Mouse (Mus musculus): ENCODE data around the gene Slbp.

DNA sequence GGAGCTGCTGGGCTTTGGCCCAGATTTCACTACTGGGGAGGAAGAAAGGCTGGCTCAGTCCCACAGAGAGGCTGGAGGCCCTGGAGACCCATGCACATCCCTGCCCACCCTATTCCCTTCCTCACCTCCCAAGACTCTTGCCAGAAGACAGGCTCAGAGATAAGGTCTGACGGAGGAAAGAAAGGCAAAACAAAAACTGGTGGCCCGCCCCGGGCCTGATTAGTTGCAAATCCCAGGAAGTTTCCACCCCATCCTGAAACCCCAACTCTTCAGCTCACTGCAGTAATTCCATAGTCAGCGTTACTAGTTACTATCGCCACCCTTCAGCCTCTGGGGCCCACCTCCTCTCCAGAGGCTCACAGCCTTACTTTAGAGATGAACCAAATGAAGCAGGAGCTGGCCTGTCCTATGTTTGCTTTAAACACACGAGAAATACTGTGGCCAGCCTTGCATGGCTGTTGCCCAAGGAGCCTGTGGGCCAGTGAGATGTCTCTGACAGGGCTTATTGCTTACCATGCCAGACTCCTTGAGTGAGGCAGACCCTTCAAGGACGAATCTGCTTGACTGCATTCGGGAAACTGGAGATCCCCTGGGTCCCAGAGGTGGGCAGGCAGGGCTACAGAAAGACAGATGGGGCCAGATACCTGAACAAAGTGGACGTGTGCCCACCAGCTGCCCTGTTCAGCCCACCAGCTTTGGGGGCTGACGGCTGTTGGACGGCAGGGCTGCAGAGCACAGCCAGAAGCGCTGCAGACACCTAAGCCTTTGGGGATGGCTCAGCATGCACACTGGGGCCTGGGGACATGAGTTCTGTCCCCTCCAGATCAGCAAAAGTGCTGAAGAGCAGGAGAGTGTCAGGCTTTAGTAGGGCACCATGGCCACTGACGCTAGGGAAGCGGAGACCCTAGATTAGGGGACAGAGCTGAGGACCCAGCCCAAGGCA lies 36.2 kb upstream of the Slbp start:
- TF ChIP-seq CTCF (IDR thresholded peaks at IDR 0.05; ENCODE audit: insufficient read depth, low read depth, low read length) (no peak), POLR2A (IDR thresholded peaks at IDR 0.05; ENCODE audit: insufficient read depth, low read depth, low read length) (no peak)

Data from olfactory bulb, adult 2 months (tissue).